Comparison of ENCODE assay signal across 8 mouse cellular contexts in genomic region chr16:37011061-37011921, GRCm38 (mm10). TPM values are rescaled to one million over a fixed set of nuclear protein-coding genes. Genes with fewer than 3 reads are reported as not detected.
DNase-seq lines count a peak whose midpoint lies in the region; ATAC-seq and TF ChIP-seq lines count a peak whose summit lies in the region.

Polq (plus strand) TSS chr16:37011786.

- no peaks in the 10 kb centered on the region for H3K9me3 ChIP-seq in kidney, embryonic 14.5 days (ENCODE audit: control insufficient read depth, low read length)
- no peaks in the 10 kb centered on the region for H3K9me3 ChIP-seq in limb, embryonic 15.5 days

- peak within 1 kb of the TSS; percentile 81 for H3K4me2 ChIP-seq in kidney, embryonic 14.5 days (replicated peaks; ENCODE audit: low read depth, low read length)
- peak within 1 kb of the TSS; percentile 92 for H3K4me2 ChIP-seq in limb, embryonic 15.5 days

- peak; percentile 98 for ATAC-seq in kidney, embryonic 14.5 days (ENCODE audit: low FRiP score, low TSS enrichment)
- peak; percentile 94 for ATAC-seq in limb, embryonic 15.5 days (ENCODE audit: insufficient number of reproducible peaks, low FRiP score, low TSS enrichment, low read depth)

- peak within 1 kb of the TSS; percentile 93 for H3K4me3 ChIP-seq in bone marrow macrophage, adult 2 months (ENCODE audit: insufficient read depth, low read length)
- H3K4me3 ChIP-seq in embryonic fibroblast, embryonic 13.5 days (ENCODE audit: insufficient read depth, low read length), result peak within 1 kb of the TSS; percentile 93
- H3K4me3 ChIP-seq in kidney, embryonic 14.5 days (ENCODE audit: low read length), result peak within 1 kb of the TSS; percentile 90
- H3K4me3 ChIP-seq in limb, embryonic 15.5 days, result peak within 1 kb of the TSS; percentile 76

- H3K9ac ChIP-seq in kidney, embryonic 14.5 days (ENCODE audit: low read depth, low read length), result peak within 1 kb of the TSS; percentile 78
- peak within 1 kb of the TSS; percentile 55 for H3K9ac ChIP-seq in limb, embryonic 15.5 days

- peaks cover 8% of the 10 kb centered on the region; the same call in 1 of the 2 replicates for H3K4me1 ChIP-seq in bone marrow macrophage, adult 2 months (ENCODE audit: control insufficient read depth, insufficient read depth, low read length)
- H3K4me1 ChIP-seq in embryonic fibroblast, embryonic 13.5 days (ENCODE audit: control insufficient read depth, insufficient read depth, low read length), result peaks cover 2% of the 10 kb centered on the region; the same call in 1 of the 2 replicates
- H3K4me1 ChIP-seq in kidney, embryonic 14.5 days (ENCODE audit: control insufficient read depth, insufficient read depth, low read length), result peaks cover 8% of the 10 kb centered on the region; the same call in 1 of the 2 replicates
- H3K4me1 ChIP-seq in limb, embryonic 15.5 days, result peaks cover 18% of the 10 kb centered on the region

- peak within 1 kb of the TSS; percentile 36 for H3K27ac ChIP-seq in bone marrow macrophage, adult 2 months (ENCODE audit: insufficient read depth, low read depth, low read length)
- peak within 1 kb of the TSS; percentile 53; the same call in 1 of the 2 replicates for H3K27ac ChIP-seq in embryonic fibroblast, embryonic 13.5 days (ENCODE audit: insufficient read depth, low read length)
- no peak within 1 kb of the TSS for H3K27ac ChIP-seq in kidney, embryonic 14.5 days (ENCODE audit: low read depth, low read length)
- no peak within 1 kb of the TSS for H3K27ac ChIP-seq in limb, embryonic 15.5 days

- TF ChIP-seq POLR2A in bone marrow macrophage, adult 2 months (IDR thresholded peaks at IDR 0.05; ENCODE audit: borderline replicate concordance, low read depth, low read length), result no peak
- peak; percentile 48; the same call in 1 of the 2 replicates for TF ChIP-seq POLR2A in embryonic fibroblast, embryonic 13.5 days (IDR thresholded peaks at IDR 0.05; ENCODE audit: low read depth, low read length)

- H3K27me3 ChIP-seq in kidney, embryonic 14.5 days (ENCODE audit: control insufficient read depth, insufficient read depth, low read length), result no peaks in the 10 kb centered on the region
- H3K27me3 ChIP-seq in limb, embryonic 15.5 days, result no peaks in the 10 kb centered on the region

- no peak for TF ChIP-seq CTCF in bone marrow macrophage, adult 2 months (IDR thresholded peaks at IDR 0.05; ENCODE audit: low read depth, low read length)
- no peak for TF ChIP-seq CTCF in embryonic fibroblast, embryonic 13.5 days (IDR thresholded peaks at IDR 0.05; ENCODE audit: borderline replicate concordance, insufficient read depth, low read length)

- H3K36me3 ChIP-seq in kidney, embryonic 14.5 days (ENCODE audit: control insufficient read depth, insufficient read depth, low read length), result peaks cover 10% of the 10 kb centered on the region; the same call in 1 of the 2 replicates
- no peaks in the 10 kb centered on the region; the same call in 1 of the 2 replicates for H3K36me3 ChIP-seq in limb, embryonic 15.5 days

- WGBS in kidney, embryonic 14.5 days, result 4% methylated on average over 30 of the region's 30 CpGs
- 4% methylated on average over 30 of the region's 30 CpGs for WGBS in limb, embryonic 15.5 days

- DNase-seq in A20 (ENCODE audit: low read depth, low spot score), result peak; percentile 94
- DNase-seq in heart, adult 9 months (ENCODE audit: low spot score in 2 of 2), result peak; percentile 88 to 93
- DNase-seq in monocyte, adult 2 months (ENCODE audit: low read depth in 1 of 2, low spot score in 2 of 2), result peak; percentile 84 to 86
- peak; percentile 92 to 94 for DNase-seq in spleen, postnatal 36 days (ENCODE audit: low spot score in 2 of 2)

RNA-seq across cellular contexts. Expression of gene Polq, which starts in this region (rescaled TPM):
- 4.9 and 8.2 TPM in 2 replicates for polyA plus RNA-seq in bone marrow macrophage, adult 2 months (2012; ENCODE audit: insufficient read depth, insufficient read length, missing spikeins)
- 5.6 and 5.7 TPM in 2 replicates for polyA plus RNA-seq in embryonic fibroblast, embryonic 13.5 days (2011; ENCODE audit: insufficient read length, low read depth, missing spikeins)
- polyA plus RNA-seq in kidney, embryonic 14.5 days (2014; fragmentation: Nextera tagmentation; extraction: Ambion mirVana), result 9.9 and 11.4 TPM in 2 replicates
- 4.9 and 5.9 TPM in 2 replicates for polyA plus RNA-seq in limb, embryonic 15.5 days (2015; fragmentation: Nextera tagmentation; extraction: Ambion mirVana)

Comparison
In these comparisons a context has a peak if more than half of its experiments do, and no peak if none do; other contexts are left out.
1. H3K27ac ChIP-seq: peak in bone marrow macrophage, adult 2 months (single experiment) and embryonic fibroblast, embryonic 13.5 days (single experiment); none in kidney, embryonic 14.5 days (single experiment) and limb, embryonic 15.5 days (single experiment).
2. Peak in every context shown above with its lines, with median percentiles within 50 percentile points of each other: DNase-seq and H3K4me3 ChIP-seq.